Mouse (Mus musculus) stomach, postnatal 0 days (tissue): ENCODE measurements at regions not wholly inside any gene's neighbourhood (a gene's known extent, or its start where the extent isn't known, plus 50 kb on each side); places are given as distances from the start of the nearest gene placed in this dataset.

ENCODE experiments used
- CTCF ChIP-seq: IDR thresholded peaks from 2 replicates; pipeline ENCODE4 v1.5.1; 2016; ENCODE audit warnings: antibody characterized with exemption, low read depth, mild to moderate bottlenecking, moderate library complexity
- EP300 ChIP-seq: optimal IDR thresholded peaks from 2 replicates; pipeline ENCODE3; 2016; ENCODE audit warnings: antibody characterized with exemption

- TF ChIP-seq CTCF (no peak), EP300 (no peak)
Observed at GRCm38 (mm10) chr13:97347696-97348095, 106.8 kb downstream of the Enc1 start.
